Mouse (Mus musculus): ENCODE measurements at regions not wholly inside any gene's neighbourhood (a gene's known extent, or its start where the extent isn't known, plus 50 kb on each side); places are given as distances from the start of the nearest gene placed in this dataset.

DNA sequence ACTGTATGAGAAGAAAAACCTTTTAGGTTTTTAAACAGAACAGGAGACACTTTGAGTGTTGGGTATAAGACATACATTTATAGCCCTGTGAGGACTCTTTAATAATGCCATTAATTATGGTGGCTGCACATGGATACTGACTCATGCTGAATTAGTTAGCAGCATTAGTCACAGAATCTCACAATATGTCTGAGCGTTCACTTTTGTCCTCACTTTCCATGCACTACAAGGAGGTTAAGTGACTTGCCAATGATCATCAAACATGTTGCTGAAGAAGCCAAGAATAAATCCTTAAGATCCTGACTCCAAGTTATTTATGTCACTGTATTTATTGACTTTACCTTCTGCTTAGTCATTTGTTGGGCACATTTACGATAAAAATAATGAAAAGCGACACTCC lies 105.6 kb upstream of the Atxn7l3b start:
- Histone ChIP-seq H3K27me3 (ENCODE audit: insufficient read depth, low read length) (no peaks in the 10 kb centered on the region), H3K4me1 (ENCODE audit: insufficient read depth) (no peaks in the 10 kb centered on the region), H3K36me3 (ENCODE audit: insufficient read depth) (no peaks in the 10 kb centered on the region), H3K27ac (ENCODE audit: low read depth) (no peak overlapping the region), H3K9me3 (ENCODE audit: low read depth, low read length) (no peaks in the 10 kb centered on the region), H3K4me3 (ENCODE audit: low read depth, low read length) (no peak overlapping the region), H3K9ac (no peak overlapping the region), H3K4me2 (no peak overlapping the region)
- ATAC-seq (ENCODE audit: insufficient read depth) (no peak), DNase-seq (no peak)
- WGBS, result 74% methylated on average over 3 of the region's 3 CpGs
- no peak for TF ChIP-seq CTCF (IDR thresholded peaks at IDR 0.05; ENCODE audit: low read depth)

DNA sequence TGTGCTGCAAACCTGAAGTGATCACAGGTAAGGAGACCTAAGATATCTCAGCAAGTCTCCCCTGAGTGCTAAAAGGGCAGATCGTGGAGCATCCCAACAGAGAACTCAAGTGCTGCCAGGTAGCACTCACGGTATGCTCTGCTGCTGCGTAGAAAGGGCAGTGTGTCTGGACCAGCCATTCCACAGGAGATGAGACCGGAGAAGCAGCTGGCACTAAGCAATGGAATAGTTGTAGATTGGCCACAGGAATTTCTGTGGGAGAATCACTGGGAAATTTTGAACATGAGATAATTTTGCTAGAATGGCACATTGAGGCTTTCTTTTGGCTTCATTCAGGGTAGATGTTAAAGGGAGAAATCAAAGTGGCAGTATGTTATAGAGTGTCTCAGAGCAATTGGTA lies 104.1 kb upstream of the Atxn7l3b start:
- 80% methylated on average over 4 of the region's 4 CpGs for WGBS

DNA sequence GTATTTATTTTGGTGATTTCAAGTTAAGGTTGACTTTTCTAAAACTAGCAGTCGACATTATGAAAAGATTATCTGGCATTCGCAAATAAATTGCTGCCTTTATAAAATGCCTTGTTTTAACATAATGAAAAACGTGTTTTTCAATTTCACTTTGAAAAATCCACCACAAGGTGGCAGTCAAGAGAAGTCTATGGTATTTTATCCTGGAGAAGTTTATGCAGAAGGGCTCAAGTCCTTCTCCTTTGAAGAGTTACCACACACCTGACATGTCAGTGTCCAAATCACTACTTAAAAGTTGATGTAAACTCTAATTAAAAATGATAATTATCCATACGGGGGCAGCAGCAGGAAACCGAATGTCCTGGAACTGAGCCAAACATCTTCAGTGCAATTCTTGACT lies 98.5 kb upstream of the Atxn7l3b start:
- 7% methylated on average over 5 of the region's 5 CpGs for WGBS
- no peak overlapping the region for H3K9ac ChIP-seq
- H3K9me3 ChIP-seq (ENCODE audit: low read depth, low read length), result no peaks in the 10 kb centered on the region
- no peaks in the 10 kb centered on the region for H3K36me3 ChIP-seq (ENCODE audit: insufficient read depth)
- no peaks in the 10 kb centered on the region for H3K4me1 ChIP-seq (ENCODE audit: insufficient read depth)
- H3K27ac ChIP-seq (ENCODE audit: low read depth), result no peak overlapping the region
- no peaks in the 10 kb centered on the region for H3K27me3 ChIP-seq (ENCODE audit: insufficient read depth, low read length)
- DNase-seq (peak; percentile 82), ATAC-seq (ENCODE audit: insufficient read depth) (no peak)
- no peak overlapping the region for H3K4me2 ChIP-seq
- H3K4me3 ChIP-seq (ENCODE audit: low read depth, low read length), result no peak overlapping the region
- peak; percentile 62 for TF ChIP-seq CTCF (IDR thresholded peaks at IDR 0.05; ENCODE audit: low read depth)

More for the DNA sequence above, 104.1 kb upstream of the Atxn7l3b start:
- H3K9me3 ChIP-seq (ENCODE audit: low read depth, low read length), result no peaks in the 10 kb centered on the region
- H3K4me1 ChIP-seq (ENCODE audit: insufficient read depth), result no peaks in the 10 kb centered on the region
- DNase-seq (no peak), ATAC-seq (ENCODE audit: insufficient read depth) (no peak)
- no peak overlapping the region for H3K9ac ChIP-seq
- TF ChIP-seq CTCF (IDR thresholded peaks at IDR 0.05; ENCODE audit: low read depth), result no peak
- no peak overlapping the region for H3K27ac ChIP-seq (ENCODE audit: low read depth)
- no peak overlapping the region for H3K4me3 ChIP-seq (ENCODE audit: low read depth, low read length)
- no peak overlapping the region for H3K4me2 ChIP-seq
- H3K36me3 ChIP-seq (ENCODE audit: insufficient read depth), result no peaks in the 10 kb centered on the region
- H3K27me3 ChIP-seq (ENCODE audit: insufficient read depth, low read length), result no peaks in the 10 kb centered on the region

DNA sequence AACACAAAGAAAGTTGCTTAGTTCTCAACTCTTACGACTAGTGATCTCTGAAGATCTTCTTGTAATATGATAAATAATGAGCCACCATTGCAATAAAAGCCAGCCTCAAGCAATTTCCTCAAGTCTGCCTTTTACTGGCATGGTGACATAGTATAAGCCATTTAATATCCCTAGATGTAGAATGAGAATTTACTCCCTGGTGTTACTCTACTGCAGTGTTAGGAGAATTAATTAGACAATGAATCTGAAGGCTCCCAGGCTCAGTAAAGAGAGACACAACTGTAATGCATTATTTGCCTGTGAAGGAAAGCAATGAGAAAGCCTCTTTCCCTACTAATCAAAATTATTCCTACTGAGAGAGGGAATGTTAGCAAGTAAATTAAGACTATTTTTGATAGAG lies 95.8 kb upstream of the Atxn7l3b start:
- H3K4me3 ChIP-seq (ENCODE audit: low read depth, low read length), result no peak overlapping the region
- no peaks in the 10 kb centered on the region for H3K27me3 ChIP-seq (ENCODE audit: insufficient read depth, low read length)
- H3K36me3 ChIP-seq (ENCODE audit: insufficient read depth), result no peaks in the 10 kb centered on the region
- H3K4me1 ChIP-seq (ENCODE audit: insufficient read depth), result no peaks in the 10 kb centered on the region
- no peak for TF ChIP-seq CTCF (IDR thresholded peaks at IDR 0.05; ENCODE audit: low read depth)
- no peak overlapping the region for H3K27ac ChIP-seq (ENCODE audit: low read depth)
- H3K4me2 ChIP-seq, result no peak overlapping the region
- H3K9ac ChIP-seq, result no peak overlapping the region
- no peak for DNase-seq
- H3K9me3 ChIP-seq (ENCODE audit: low read depth, low read length), result no peaks in the 10 kb centered on the region
- 64% methylated on average over 1 of the region's 1 CpGs for WGBS
- ATAC-seq (ENCODE audit: insufficient read depth), result no peak

DNA sequence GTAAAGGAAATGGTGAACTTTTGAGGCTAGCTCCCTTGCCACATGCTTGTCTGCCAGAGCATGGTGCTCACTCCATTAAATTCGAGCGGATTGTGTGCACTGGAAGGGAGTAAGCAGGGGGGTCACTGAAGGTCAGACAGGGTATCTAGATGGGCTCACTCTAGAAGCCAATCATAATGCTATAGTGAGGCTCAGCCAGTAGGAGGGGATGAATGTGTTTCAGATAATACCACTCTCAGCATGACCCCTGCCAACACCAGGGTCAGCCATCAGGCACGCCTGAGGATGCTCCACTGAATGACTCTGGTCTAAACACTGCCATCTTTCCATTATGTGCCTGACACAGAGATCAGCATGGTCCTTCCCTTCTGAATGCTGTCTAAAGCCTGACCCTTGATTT lies 80.3 kb upstream of the Atxn7l3b start:
- no peak for DNase-seq
- H3K36me3 ChIP-seq (ENCODE audit: insufficient read depth), result no peaks in the 10 kb centered on the region
- ATAC-seq (ENCODE audit: insufficient read depth), result no peak
- TF ChIP-seq CTCF (IDR thresholded peaks at IDR 0.05; ENCODE audit: low read depth), result no peak
- H3K9ac ChIP-seq, result no peak overlapping the region
- no peaks in the 10 kb centered on the region for H3K27me3 ChIP-seq (ENCODE audit: insufficient read depth, low read length)
- 33% methylated on average over 3 of the region's 3 CpGs for WGBS
- no peaks in the 10 kb centered on the region for H3K9me3 ChIP-seq (ENCODE audit: low read depth, low read length)
- no peak overlapping the region for H3K4me3 ChIP-seq (ENCODE audit: low read depth, low read length)
- no peak overlapping the region for H3K4me2 ChIP-seq
- no peak overlapping the region for H3K27ac ChIP-seq (ENCODE audit: low read depth)
- no peaks in the 10 kb centered on the region for H3K4me1 ChIP-seq (ENCODE audit: insufficient read depth)

DNA sequence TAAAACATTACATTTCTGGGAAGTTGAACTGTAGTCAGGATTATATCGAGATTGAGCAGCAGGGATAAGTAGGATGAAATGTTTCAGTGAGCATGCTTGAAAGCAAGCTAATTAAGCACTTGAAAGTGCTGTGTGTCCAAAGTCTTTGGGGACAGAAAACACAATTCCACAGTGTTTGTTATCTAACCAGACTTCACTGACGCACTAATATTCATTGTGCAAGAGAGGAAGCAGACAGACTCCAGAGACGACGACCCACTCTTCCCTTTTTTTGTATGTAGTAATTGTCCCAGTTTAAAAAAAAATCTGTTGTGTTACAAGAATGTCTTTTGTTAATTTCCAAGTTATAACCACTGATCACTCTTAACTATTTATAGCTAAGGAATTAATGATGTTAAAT lies 61.9 kb upstream of the Atxn7l3b start:
- WGBS, result 44% methylated on average over 4 of the region's 4 CpGs
- Histone ChIP-seq H3K9me3 (ENCODE audit: low read depth, low read length) (no peaks in the 10 kb centered on the region), H3K27ac (ENCODE audit: low read depth) (no peak overlapping the region), H3K4me1 (ENCODE audit: insufficient read depth) (no peaks in the 10 kb centered on the region), H3K4me3 (ENCODE audit: low read depth, low read length) (no peak overlapping the region), H3K36me3 (ENCODE audit: insufficient read depth) (no peaks in the 10 kb centered on the region), H3K27me3 (ENCODE audit: insufficient read depth, low read length) (no peaks in the 10 kb centered on the region), H3K9ac (no peak overlapping the region), H3K4me2 (no peak overlapping the region)
- no peak for TF ChIP-seq CTCF (IDR thresholded peaks at IDR 0.05; ENCODE audit: low read depth)
- ATAC-seq (ENCODE audit: insufficient read depth), result no peak
- no peak for DNase-seq

DNA sequence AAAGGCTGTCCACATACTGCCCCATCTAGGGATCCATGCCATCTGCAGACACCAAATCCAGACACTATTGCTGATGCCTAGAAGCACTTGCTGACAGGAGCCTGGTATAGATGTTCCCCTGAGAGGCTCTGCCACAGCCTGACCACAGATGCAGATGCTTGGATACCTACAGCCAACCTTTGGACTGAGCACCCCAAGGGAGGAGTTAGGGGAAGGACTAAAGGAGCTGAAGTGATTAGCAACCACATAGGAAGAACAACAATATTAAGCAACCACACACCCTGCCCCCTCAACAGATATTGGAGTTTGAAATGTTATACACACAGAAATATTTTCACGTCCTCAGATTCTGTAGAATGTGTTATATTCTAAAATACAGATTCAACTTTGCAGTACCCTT lies 53.9 kb upstream of the Atxn7l3b start:
- Histone ChIP-seq H3K4me2 (no peak overlapping the region), H3K9ac (no peak overlapping the region), H3K9me3 (ENCODE audit: low read depth, low read length) (no peaks in the 10 kb centered on the region), H3K27ac (ENCODE audit: low read depth) (no peak overlapping the region), H3K27me3 (ENCODE audit: insufficient read depth, low read length) (no peaks in the 10 kb centered on the region), H3K4me3 (ENCODE audit: low read depth, low read length) (no peak overlapping the region), H3K36me3 (ENCODE audit: insufficient read depth) (no peaks in the 10 kb centered on the region), H3K4me1 (ENCODE audit: insufficient read depth) (no peaks in the 10 kb centered on the region)
- 79% methylated on average over 1 of the region's 1 CpGs for WGBS
- DNase-seq (no peak), ATAC-seq (ENCODE audit: insufficient read depth) (no peak)
- TF ChIP-seq CTCF (IDR thresholded peaks at IDR 0.05; ENCODE audit: low read depth), result no peak
